Mouse (Mus musculus) activated CD4-positive, CD25-positive, alpha-beta regulatory T cell, adult 4 months (primary cell): ENCODE results near the gene Tnrc6b. TPM values are rescaled to one million over a fixed set of nuclear protein-coding genes. Genes with fewer than 3 reads are reported as not detected.

ENCODE experiments used
- ATAC-seq: one replicate; pipeline ENCODE4 v1.8.0; 2017
- polyA plus RNA-seq, 2 experiments: library from polyadenylated mRNA; unstranded; fragments of 100-300 nt; shearing (Covaris generic); gene quantifications; one replicate each; pipeline ENCODE4 v1.2.1; 2017

The Tnrc6b gene
- polyA plus RNA-seq, 2 experiments from 2014 or later = 35.6 to 58.6 TPM

DNA sequence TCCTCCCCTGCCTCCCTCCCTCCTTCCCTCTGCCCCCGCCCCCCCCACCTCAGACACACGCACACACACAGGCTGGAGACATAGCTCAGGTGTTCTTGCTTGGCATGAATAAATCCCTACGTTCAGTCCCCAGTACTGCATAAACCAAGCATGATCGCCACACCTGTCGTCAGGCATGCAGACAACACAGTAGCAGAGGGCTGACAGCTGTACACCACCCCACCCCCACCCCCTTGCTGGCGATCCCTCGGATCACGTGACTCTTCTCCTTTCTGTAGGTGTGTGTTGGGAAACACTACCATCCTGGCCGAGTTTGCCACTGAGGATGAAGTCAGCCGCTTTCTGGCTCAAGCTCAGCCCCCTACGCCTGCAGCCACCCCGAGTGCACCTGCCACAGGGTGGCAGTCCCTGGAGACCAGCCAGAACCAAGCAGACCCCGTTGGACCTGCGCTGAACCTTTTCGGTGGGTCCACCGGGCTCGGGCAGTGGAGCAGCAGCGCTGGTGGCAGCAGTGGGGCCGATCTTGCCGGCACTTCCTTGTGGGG lies 217.8 kb downstream of the Tnrc6b start:
- no peak for ATAC-seq

DNA sequence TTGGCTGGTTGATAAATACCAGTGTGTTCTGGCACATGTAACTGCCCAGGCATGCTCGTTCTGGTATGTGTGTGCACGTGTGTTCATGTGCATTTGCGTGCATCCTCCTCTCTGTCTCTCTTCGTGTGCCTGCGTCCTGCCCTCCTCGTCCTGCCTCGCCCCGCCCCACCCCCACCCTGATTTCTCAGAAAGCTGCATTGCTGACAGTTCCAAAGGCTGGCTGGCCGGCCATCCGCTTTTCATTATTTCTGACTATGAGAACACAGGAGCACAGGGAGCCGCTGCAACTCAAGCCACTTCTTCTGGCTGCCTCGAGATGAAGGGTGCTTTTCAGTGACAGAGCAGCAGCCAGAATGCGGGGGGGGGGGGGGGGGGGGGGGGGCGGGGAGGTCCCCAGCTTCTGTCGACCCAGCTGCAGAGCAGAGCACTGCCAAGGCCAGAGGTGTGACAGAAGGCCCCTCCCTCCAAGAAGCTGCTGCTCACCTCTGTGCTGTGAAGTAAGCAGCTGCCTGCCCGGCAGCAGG lies 219.0 kb downstream of the Tnrc6b start:
- peak; percentile 44 for ATAC-seq

- ATAC-seq = peak; percentile 70
Measured at GRCm38 (mm10) chr15:80930676-80931320, 219.7 kb downstream of the Tnrc6b start.

DNA sequence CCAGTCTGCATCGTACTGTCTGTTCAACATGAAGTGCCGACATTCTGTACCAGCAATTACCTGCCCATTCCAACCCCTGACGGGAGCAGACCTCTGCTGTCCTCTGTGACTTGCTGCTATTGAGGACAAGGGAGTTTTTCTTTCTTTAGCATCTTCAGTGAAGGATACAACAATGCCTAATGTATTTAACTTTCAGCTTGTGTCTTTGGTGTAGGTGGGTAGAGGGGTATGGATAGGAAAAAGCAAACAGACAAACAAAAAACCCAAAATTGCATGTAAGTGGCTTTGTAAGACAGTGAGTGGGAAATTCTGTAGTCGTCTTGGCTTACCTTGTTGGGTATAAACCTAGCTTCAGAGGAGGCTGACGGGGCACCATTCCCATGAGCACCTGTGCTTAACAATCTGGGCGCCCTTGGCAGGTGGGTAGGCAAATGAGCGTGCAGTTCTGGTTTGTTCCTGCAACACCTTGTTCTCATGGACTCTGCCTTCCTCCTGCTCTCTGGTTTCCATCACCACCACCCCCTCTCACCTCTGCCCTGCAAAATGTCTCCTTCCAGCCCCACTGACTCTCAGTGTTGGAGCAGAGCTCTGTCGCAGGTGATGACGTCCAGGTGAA lies 220.3 kb downstream of the Tnrc6b start:
- ATAC-seq = no peak

- ATAC-seq = no peak
Measured at GRCm38 (mm10) chr15:80934841-80935240, 223.7 kb downstream of the Tnrc6b start.

DNA sequence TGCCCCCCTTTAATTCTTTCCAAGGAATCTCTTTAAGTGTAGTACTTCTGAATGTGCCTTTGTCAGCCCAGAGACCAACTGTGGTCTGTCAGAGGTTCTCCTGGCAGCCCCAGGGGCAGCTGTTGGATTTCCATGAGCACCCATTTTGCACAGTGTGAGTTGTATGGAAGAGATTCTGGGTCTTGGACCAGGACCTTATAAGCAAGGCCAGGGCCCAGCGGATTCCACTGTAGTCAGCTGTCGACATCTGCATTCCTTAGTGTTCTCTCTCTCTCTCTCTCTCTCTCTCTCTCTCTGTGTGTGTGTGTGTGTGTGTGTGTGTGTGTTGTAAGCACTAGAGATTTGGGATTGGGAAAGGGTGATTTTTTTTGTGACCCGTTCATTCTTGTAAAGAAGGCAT lies 225.6 kb downstream of the Tnrc6b start:
- ATAC-seq = no peak

DNA sequence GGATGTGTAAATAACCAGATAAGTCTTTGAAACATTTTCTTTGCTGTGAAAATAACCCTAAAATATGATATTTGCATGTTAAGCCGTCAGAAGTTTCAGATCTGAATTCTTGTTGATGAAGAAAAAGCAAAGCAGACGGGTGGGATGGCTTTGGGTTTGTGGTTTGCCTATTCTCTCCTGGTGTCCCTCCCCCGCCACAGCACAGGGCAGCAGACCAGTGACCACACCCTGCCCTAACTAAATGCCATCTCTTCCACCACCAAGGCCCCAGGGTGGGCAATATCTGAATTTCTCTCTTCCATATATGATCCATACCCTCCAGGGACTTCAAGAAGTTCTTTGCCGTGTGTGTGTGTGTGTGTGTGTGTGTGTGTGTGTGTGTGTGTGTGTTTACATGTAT lies 227.5 kb downstream of the Tnrc6b start:
- no peak for ATAC-seq

DNA sequence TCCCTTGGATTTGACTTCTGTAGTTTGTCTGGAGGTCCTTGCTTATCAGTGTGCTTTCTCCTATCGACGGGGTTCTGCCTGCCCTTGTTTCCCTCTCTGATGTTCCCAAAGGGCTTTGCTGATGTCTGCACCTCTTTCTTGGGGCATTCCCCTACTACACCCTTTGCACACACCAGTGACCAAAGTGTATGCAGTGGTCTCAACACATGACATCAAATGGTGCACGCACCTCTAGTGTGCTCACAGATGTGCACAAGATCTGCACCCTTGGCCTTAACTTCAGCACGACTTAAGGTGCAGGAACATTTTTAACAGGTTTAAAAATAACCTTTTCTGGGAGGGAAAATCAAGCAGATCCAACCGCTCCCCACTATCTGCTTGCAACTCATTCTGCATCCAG lies 228.3 kb downstream of the Tnrc6b start:
- ATAC-seq = no peak

DNA sequence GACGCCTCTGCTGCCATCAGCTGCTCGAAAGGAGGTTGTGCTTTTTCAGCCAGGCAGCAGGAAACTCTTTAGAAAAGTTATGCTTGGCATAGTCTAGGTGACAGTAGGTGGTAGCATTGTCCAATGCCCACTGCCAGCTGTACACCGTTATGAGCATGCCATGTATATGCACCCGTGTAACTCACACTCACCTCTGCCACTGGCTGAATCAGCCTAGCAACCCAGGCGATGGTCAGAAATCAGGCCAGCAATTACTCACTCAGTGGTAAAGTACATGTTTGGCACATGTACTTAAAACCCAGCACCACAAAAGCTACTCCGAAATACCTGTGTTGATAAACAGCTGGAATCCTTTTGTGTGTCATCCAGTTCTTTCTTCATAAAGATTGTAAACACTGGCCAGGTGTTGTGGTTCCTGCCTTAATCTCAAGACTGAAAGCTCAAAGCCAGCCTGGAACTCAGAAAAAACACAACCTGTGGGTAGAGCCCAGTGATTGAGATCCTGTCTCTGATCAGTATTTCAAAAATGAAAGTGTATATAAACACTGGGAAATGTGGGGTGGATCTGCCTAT lies 230.4 kb downstream of the Tnrc6b start:
- no peak for ATAC-seq

- ATAC-seq = no peak
Measured at GRCm38 (mm10) chr15:80945851-80946250, 234.7 kb downstream of the Tnrc6b start.

DNA sequence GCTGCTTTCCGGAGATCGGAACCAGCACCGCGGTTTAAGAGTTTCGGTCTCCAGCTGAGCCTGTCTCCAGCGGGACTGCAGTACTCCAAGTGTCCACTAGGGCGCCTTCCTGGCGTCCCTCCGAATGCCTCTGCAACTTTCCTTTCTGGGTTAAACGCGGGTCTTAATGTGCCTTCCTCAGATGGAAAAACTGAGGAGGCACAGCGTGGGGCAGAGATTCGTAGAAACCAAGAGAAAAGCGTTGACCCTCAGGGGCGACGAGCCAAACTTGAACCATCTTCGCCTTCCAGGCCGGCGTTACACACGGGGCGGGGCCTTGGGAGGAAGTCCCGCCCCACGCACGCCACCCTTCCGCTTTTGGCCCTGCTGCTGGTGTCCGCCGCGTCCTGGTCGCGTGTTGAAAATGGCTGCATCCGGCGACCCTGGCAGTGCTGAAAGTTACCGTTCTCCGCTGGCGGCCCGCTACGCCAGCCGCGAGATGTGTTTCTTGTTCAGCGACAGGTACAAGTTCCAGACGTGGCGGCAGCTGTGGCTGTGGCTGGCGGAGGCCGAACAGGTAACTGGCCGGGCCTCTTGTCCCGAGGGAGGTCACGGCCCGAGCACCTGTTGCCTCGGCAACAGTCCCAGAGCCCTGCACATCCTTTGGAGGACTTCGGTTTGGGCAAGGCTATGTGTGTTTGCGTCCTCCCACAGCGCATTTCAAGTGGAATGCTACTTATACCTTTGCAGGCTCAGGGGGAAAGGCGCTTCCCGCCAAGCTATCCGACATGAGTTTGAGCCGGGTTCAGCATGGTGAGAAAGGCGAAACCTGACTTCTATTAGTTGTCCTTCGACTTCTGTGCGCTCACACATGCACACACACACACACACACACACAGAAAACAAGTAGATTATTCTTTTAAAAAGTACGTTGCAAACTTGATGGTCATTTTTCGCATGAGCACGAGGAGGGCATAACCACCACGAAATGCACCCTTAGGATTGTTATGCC lies 237.3 kb downstream of the Tnrc6b start, which contains the start of gene Adsl:
Gene Adsl, plus strand, starts transcription at position 346 of the 991 bp plus-strand sequence.
- ATAC-seq = peak; percentile 84

DNA sequence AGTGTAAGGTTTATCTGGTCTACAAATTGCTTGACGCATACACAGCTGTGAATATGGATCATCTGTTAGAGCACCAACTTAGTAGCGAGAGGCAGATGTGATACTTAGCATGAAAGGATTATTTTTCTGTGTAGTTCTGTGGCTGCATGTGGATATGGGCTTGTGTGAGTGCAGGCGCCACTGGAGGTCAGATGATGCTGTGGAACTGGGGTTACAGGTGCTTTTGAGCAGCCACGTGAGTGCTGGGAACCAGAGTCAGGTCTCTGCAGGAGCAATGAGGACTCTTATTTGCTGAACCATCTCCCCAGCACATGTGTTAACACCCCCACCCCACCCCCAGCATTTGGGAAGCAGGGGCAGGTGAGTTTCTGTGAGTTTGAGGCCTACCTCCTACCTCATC lies 238.3 kb downstream of the Tnrc6b start:
- ATAC-seq = no peak

GRCm38 (mm10) chr15:80950055-80950454 lies 238.9 kb downstream of the Tnrc6b start:
- ATAC-seq = no peak

DNA sequence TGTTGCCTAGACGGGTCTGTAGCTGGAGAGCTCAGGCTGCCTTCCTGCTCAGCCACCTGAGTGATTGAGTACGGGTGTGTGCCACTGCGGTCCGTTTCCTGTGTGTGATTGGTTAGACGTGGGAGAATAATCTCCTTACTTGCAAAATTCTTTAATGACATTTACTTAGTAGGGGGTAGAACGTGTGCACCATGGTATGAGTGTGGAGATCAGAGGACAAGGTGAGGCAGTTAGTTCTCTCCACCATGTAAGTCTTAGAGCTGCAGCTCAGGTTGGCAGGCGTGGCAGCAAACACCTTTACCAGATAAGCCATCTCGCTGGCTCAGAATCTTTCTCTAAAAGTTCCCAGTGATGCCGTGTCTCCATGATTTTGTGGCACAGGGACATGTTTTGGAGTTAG lies 242.9 kb downstream of the Tnrc6b start:
- no peak for ATAC-seq

GRCm38 (mm10) chr15:80954861-80955260 lies 243.7 kb downstream of the Tnrc6b start:
- ATAC-seq = no peak

- no peak for ATAC-seq
Measured at GRCm38 (mm10) chr15:80955836-80956438, 244.8 kb downstream of the Tnrc6b start.

DNA sequence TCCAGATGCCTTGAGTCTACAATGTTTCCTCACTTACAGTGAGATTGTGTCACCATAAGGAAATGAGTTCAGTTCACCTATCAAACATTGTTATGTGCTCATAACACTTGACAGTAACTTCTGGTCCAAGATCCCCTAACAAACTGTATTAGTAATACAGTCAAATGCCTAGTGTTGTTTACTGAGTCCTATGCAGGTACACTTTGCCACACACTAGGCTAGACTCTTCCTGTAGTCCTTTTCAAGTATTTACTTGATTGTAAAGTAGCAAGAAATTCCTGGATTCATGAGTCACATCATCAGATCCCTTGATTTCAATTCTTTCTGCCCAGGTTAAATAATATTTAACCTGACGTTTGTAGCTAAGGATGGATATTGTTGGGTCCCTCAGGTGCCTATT lies 258.3 kb downstream of the Tnrc6b start:
- no peak for ATAC-seq

DNA sequence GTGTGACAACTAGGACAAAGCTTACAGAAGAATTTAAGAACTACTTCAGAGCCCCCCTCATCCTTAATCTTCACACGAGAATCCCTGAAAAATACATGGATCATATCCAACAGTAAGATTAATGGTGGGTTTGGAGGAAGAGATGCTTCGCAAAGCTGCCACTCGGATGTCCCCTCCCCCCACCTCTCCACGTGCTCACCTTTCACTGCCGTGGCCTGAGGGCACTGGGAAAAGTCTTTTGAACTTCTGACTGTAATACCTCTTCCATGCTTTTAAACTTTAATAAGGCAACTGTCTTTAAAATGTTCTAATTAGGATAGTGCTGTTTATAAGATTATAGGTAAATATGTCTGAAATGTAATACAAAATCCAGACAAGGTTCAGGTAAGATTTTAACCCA lies 263.2 kb downstream of the Tnrc6b start:
- ATAC-seq = no peak

- no peak for ATAC-seq
Measured at GRCm38 (mm10) chr15:80975666-80976065, 264.6 kb downstream of the Tnrc6b start.

DNA sequence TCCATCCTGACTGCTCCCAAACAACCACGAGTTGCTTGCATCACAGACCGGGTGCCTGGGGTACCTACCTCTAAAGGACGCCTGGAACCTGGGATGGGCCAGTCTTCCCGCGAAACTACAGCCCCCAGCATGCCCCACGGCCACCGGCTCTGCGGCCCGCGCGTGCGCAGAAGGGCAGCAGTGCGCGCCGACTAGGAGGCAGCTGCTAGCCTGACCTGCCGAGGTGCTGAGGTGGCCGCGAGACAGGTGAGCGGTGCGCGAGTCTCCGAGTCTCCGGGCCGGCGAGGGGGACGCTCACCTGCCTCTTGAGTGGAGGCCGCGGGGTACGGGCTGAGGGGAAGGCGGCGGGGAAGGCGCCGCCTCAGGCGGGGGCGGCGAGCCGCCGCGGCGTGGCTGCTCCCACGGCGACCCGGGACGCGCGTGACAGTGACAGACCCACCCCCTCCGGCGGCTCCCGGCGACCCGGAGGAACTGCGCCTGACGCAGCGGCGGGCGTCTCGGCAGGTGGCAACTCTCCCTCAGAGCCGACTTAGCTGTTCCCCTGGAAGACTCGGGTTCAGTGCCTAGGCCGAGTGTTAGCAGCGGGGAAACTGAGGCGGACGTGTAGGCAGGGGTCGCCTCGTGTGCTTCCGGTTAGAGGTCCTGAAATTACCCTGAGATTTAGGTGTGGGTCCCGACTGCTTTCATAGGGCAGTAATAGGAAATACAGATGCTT lies 266.7 kb downstream of the Tnrc6b start, which contains the start of gene Sgsm3:
Gene Sgsm3, plus strand, starts transcription at position 146 of the 715 bp plus-strand sequence.
- ATAC-seq = peak; percentile 84

- ATAC-seq = no peak
Measured at GRCm38 (mm10) chr15:80979611-80980010, 268.5 kb downstream of the Tnrc6b start.
